Mouse (Mus musculus) ES-E14 (cell line): ENCODE data around the gene Cd19. TPM values are rescaled to one million over a fixed set of nuclear protein-coding genes. Genes with fewer than 3 reads are reported as not detected.

Source experiments
- DNase-seq: peaks from one replicate; pipeline ENCODE4 v3.0.0-alpha.2; 2013; ENCODE audit warnings: low read depth, low spot score
- H3K27ac ChIP-seq: 2 replicates; pipeline ENCODE4 v1.5.1; 2012; ENCODE audit warnings: low read depth, mild to moderate bottlenecking, low read length, moderate library complexity, mixed read lengths; ENCODE audit not compliant: poor library complexity, insufficient read depth, severe bottlenecking
- H3K36me3 ChIP-seq: 2 replicates; pipeline ENCODE4 v1.6.1; 2012; ENCODE audit warnings: mild to moderate bottlenecking, low read length, moderate library complexity, mixed read lengths; ENCODE audit not compliant: control insufficient read depth, poor library complexity, insufficient read depth, severe bottlenecking
- H3K4me1 ChIP-seq, 2 experiments: fragments of 150-350 bp in 1 of 2; sonication (generic) in 1 of 2; 2 replicates each; pipeline ENCODE4 v1.6.1; 2012; ENCODE audit warnings: low read length in 2 of 2, mild to moderate bottlenecking in 1 of 2, mixed read lengths in 1 of 2; ENCODE audit not compliant: control insufficient read depth in 2 of 2, insufficient read depth in 2 of 2, poor library complexity in 1 of 2
- H3K4me3 ChIP-seq, 2 experiments: fragments of 150-350 bp in 1 of 2; sonication (generic) in 1 of 2; 2 replicates each; pipeline ENCODE4 v1.5.1; 2012; ENCODE audit warnings: low read length in 2 of 2, low read depth in 1 of 2, mild to moderate bottlenecking in 1 of 2, mixed read lengths in 1 of 2; ENCODE audit not compliant: insufficient read depth in 1 of 2, poor library complexity in 1 of 2, severe bottlenecking in 1 of 2
- H3K9ac ChIP-seq: 2 replicates; pipeline ENCODE4 v1.6.1; 2012; ENCODE audit warnings: low read depth, mild to moderate bottlenecking, low read length, mixed read lengths; ENCODE audit not compliant: poor library complexity, insufficient read depth, severe bottlenecking
- H3K9me3 ChIP-seq: fragments of 150-350 bp; sonication (generic); 2 replicates; pipeline ENCODE4 v1.6.1; 2012; ENCODE audit warnings: low read depth, mild to moderate bottlenecking, low read length; ENCODE audit not compliant: control insufficient read depth, insufficient read depth
- CHD2 ChIP-seq: IDR thresholded peaks from 2 replicates; pipeline ENCODE4 v1.6.1; 2014; ENCODE audit warnings: mild to moderate bottlenecking, low read depth, low read length, inconsistent platforms
- HCFC1 ChIP-seq: IDR thresholded peaks from 2 replicates; pipeline ENCODE4 v1.6.1; 2012; ENCODE audit warnings: low read length, inconsistent platforms, borderline replicate concordance; ENCODE audit not compliant: insufficient read depth
- MAFK ChIP-seq: IDR thresholded peaks from 2 replicates; pipeline ENCODE4 v1.6.1; 2014; ENCODE audit warnings: mild to moderate bottlenecking, low read depth, low read length, inconsistent platforms; ENCODE audit not compliant: insufficient read depth
- ZC3H11A ChIP-seq: IDR thresholded peaks from 2 replicates; pipeline ENCODE4 v1.6.1; 2012; ENCODE audit warnings: low read depth, mild to moderate bottlenecking, inconsistent platforms, low read length, borderline replicate concordance
- ZNF384 ChIP-seq: IDR thresholded peaks from 2 replicates; pipeline ENCODE4 v1.6.1; 2012; ENCODE audit warnings: low read depth, low read length, inconsistent platforms
- in situ Hi-C, 2 experiments: fragments of 600-800 bp; cut with MboI; formaldehyde crosslinking; loops; one replicate each; pipeline ENCODE4 v1.15.1; 2025; ENCODE audit warnings: low sequenced_read_pairs in 2 of 2, inconsistent platforms in 1 of 2; ENCODE audit not compliant: unreplicated experiment in 2 of 2
- total RNA-seq: library from RNA; depleted of rRNA; stranded (reverse); fragments of 300-350 nt; gene quantifications from 2 replicates; pipeline ENCODE4 v1.2.3, GENCODE M21; 2012

The Cd19 gene
- total RNA-seq, 1 experiment, result 0.49 TPM

- no peak for DNase-seq
- 0 out of 2 replicates have a peak overlapping the region, but pooled peaks have one; percentile 23 for H3K9ac ChIP-seq
- no peak overlapping the region for H3K4me3 ChIP-seq
- in situ Hi-C loops, result loop anchor here in 1 of 2 experiments (10.0 kb wide), 1 partner anchor 123 kb away; no protein-coding TSS in a partner anchor
- TF ChIP-seq MAFK, result no peak
- no peak for TF ChIP-seq HCFC1
- no peaks in the 10 kb centered on the region for H3K9me3 ChIP-seq
- peaks cover 60% of the 10 kb centered on the region for H3K36me3 ChIP-seq
- peak overlapping the region; percentile 74; the same call in 1 of the 2 replicates for H3K27ac ChIP-seq
- H3K4me1 ChIP-seq, result peaks cover 8 to 10% of the 10 kb centered on the region in 2 experiments; a peak in 3 of 4 replicates
These were observed 26.5 kb downstream of the Cd19 start for GRCm38 (mm10) chr7:126388185-126388584.

DNA sequence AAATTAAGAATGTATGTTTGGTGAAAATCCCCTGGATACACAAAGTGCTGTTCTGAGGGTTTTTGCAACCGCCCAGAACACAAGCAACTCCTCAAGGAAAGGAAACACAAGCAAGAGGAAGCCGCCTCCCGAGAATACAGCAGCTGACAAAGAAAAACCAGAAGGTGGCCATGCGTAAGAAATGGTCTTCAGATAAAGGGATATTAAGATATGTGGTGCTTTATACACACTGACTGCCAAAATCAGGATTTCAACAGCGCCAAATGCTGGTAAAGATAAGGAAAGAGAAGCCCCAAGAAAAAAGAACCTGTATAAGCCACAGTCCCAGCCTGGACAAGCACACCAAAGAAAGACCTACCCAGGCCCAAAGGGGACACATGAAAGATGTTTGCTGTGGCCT is 31.1 kb downstream of the Cd19 start:
- H3K27ac ChIP-seq, result no peak overlapping the region
- DNase-seq, result no peak
- H3K4me1 ChIP-seq, result no peaks in the 10 kb centered on the region
- no peak overlapping the region for H3K4me3 ChIP-seq
- no peaks in the 10 kb centered on the region for H3K9me3 ChIP-seq
- H3K9ac ChIP-seq, result no peak overlapping the region
- no peak for TF ChIP-seq HCFC1
- in situ Hi-C loops, result loop anchor here in 1 of 2 experiments (10.0 kb wide), 1 partner anchor 119 kb away; no protein-coding TSS in a partner anchor
- H3K36me3 ChIP-seq, result peaks cover 35% of the 10 kb centered on the region

GRCm38 (mm10) chr7:126377278-126378158 is 37.2 kb downstream of the Cd19 start, which contains the start of gene Spns1:
Gene Spns1 (minus strand): TSS chr7:126377450.
- DNase-seq, result peak; percentile 97
- Histone ChIP-seq H3K27ac (peak within 1 kb of the TSS; percentile 72; the same call in 1 of the 2 replicates), H3K4me3 (peak within 1 kb of the TSS; percentile 68 to 69), H3K4me1 (peaks cover 2 to 12% of the 10 kb centered on the region in 2 experiments; a peak in 2 of 4 replicates), H3K9me3 (no peaks in the 10 kb centered on the region), H3K36me3 (peaks cover 20% of the 10 kb centered on the region), H3K9ac (peak within 1 kb of the TSS; percentile 75)
- in situ Hi-C loops, result no loop called here
- TF ChIP-seq ZNF384 (no peak), HCFC1 (peak; percentile 80), ZC3H11A (peak; percentile 78), MAFK (no peak), CHD2 (no peak)

DNA sequence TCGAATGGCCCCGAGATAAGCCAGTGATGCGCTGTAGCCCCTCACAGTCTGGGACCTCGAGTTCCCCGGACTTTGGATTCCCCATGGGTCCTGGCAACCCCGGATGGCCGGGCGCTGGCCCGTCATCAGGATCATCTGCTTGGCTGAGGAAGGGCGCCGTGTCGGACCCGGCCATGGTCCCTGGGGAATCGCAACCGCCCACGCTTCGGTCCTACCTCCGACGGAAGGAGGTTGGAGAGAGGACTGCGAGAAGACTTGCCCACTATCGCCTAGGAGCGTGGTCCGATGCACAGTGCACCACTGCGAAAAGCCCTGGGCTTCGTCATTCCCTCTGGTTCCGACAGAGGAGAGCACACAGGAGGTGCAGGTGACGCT is 37.8 kb downstream of the Cd19 start:
- TF ChIP-seq HCFC1 (no peak), ZNF384 (no peak), MAFK (no peak), CHD2 (no peak), ZC3H11A (no peak)
- Histone ChIP-seq H3K9me3 (no peaks in the 10 kb centered on the region), H3K36me3 (peaks cover 26% of the 10 kb centered on the region), H3K27ac (no peak overlapping the region), H3K4me3 (peak overlapping the region; percentile 68 to 69), H3K4me1 (peaks cover 2 to 12% of the 10 kb centered on the region in 2 experiments; a peak in 2 of 4 replicates), H3K9ac (peak overlapping the region; percentile 75)
- DNase-seq, result no peak
- in situ Hi-C loops, result no loop called here
